Mouse (Mus musculus) ES-E14 (cell line): ENCODE results near the gene Gm21748. TPM values are rescaled to one million over a fixed set of nuclear protein-coding genes. Genes with fewer than 3 reads are reported as not detected.
"Not testable (repeated sequence)": the region's sequence is repeated elsewhere in the genome, so short reads cannot be mapped to it uniquely, and the experiment has no call there.

Source experiments
- DNase-seq: peaks from one replicate; pipeline ENCODE4 v3.0.0-alpha.2; 2013; ENCODE audit warnings: low read depth, low spot score
- H3K27ac ChIP-seq: 2 replicates; pipeline ENCODE4 v1.5.1; 2012; ENCODE audit warnings: low read depth, mild to moderate bottlenecking, low read length, moderate library complexity, mixed read lengths; ENCODE audit not compliant: poor library complexity, insufficient read depth, severe bottlenecking
- H3K36me3 ChIP-seq: 2 replicates; pipeline ENCODE4 v1.6.1; 2012; ENCODE audit warnings: mild to moderate bottlenecking, low read length, moderate library complexity, mixed read lengths; ENCODE audit not compliant: control insufficient read depth, poor library complexity, insufficient read depth, severe bottlenecking
- H3K4me1 ChIP-seq, 2 experiments: fragments of 150-350 bp in 1 of 2; sonication (generic) in 1 of 2; 2 replicates each; pipeline ENCODE4 v1.6.1; 2012; ENCODE audit warnings: low read length in 2 of 2, mild to moderate bottlenecking in 1 of 2, mixed read lengths in 1 of 2; ENCODE audit not compliant: control insufficient read depth in 2 of 2, insufficient read depth in 2 of 2, poor library complexity in 1 of 2
- H3K4me3 ChIP-seq, 2 experiments: fragments of 150-350 bp in 1 of 2; sonication (generic) in 1 of 2; 2 replicates each; pipeline ENCODE4 v1.5.1; 2012; ENCODE audit warnings: low read length in 2 of 2, low read depth in 1 of 2, mild to moderate bottlenecking in 1 of 2, mixed read lengths in 1 of 2; ENCODE audit not compliant: insufficient read depth in 1 of 2, poor library complexity in 1 of 2, severe bottlenecking in 1 of 2
- H3K9ac ChIP-seq: 2 replicates; pipeline ENCODE4 v1.6.1; 2012; ENCODE audit warnings: low read depth, mild to moderate bottlenecking, low read length, mixed read lengths; ENCODE audit not compliant: poor library complexity, insufficient read depth, severe bottlenecking
- H3K9me3 ChIP-seq: fragments of 150-350 bp; sonication (generic); 2 replicates; pipeline ENCODE4 v1.6.1; 2012; ENCODE audit warnings: low read depth, mild to moderate bottlenecking, low read length; ENCODE audit not compliant: control insufficient read depth, insufficient read depth
- in situ Hi-C, 2 experiments: fragments of 600-800 bp; cut with MboI; formaldehyde crosslinking; loops; one replicate each; pipeline ENCODE4 v1.15.1; 2025; ENCODE audit warnings: low sequenced_read_pairs in 2 of 2, inconsistent platforms in 1 of 2; ENCODE audit not compliant: unreplicated experiment in 2 of 2
- total RNA-seq: library from RNA; depleted of rRNA; stranded (reverse); fragments of 300-350 nt; gene quantifications from 2 replicates; pipeline ENCODE4 v1.2.3, GENCODE M21; 2012; rRNA removed

The Gm21748 gene
- not detected in 2 replicates for total RNA-seq

DNA sequence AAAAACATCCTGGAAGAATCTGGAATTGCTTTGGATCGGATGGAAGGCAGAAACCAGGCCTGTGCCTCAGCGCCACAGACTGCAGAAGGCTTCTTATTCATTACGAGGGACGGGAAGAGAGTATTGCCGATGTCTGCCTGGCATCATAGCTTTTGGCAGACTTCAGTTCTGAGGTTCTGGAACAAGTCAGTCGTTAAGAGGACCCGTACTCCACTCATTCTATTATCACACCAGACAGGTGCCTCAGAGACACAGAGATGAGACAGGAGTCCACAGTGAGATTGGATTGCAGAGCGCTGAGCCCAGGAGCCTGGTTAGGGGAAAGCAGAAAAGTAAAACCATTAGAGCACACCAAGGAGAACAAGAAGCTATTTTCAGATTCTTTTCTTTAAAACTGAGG, at the start of gene Gm21748:
Gene Gm21748 (minus strand): TSS at position 101 of the 400 bp plus-strand sequence.
- H3K27ac ChIP-seq, H3K9me3 ChIP-seq, DNase-seq, H3K4me3 ChIP-seq, H3K4me1 ChIP-seq, in situ Hi-C loops, H3K36me3 ChIP-seq, H3K9ac ChIP-seq: not testable (repeated sequence)

Other genes starting within 250 kb of the Gm21748 start
- gene Gm21860, start 84.4 kb downstream of the Gm21748 start, total RNA-seq = not detected in 2 replicates
- not detected in 2 replicates for gene Gm47283, start 54.4 kb downstream of the Gm21748 start, total RNA-seq